Mouse (Mus musculus) myocyte (in vitro differentiated cells): ENCODE results near the gene Sec61b. TPM values are rescaled to one million over a fixed set of nuclear protein-coding genes. Genes with fewer than 3 reads are reported as not detected.

Source experiments
- H3K27me3 ChIP-seq: one replicate; pipeline ENCODE4 v1.6.1; 2011; ENCODE audit not compliant: control insufficient read depth, insufficient read depth, insufficient read length
- H3K36me3 ChIP-seq: one replicate; pipeline ENCODE4 v1.6.1; 2011; ENCODE audit not compliant: control insufficient read depth, insufficient read depth
- H3K4me2 ChIP-seq: one replicate; pipeline ENCODE4 v1.6.1; 2011; ENCODE audit warnings: low read depth, control low read depth
- H3K4me3 ChIP-seq: one replicate; pipeline ENCODE4 v1.5.1; 2011; ENCODE audit warnings: mild to moderate bottlenecking, control low read depth, moderate library complexity
- H3K79me2 ChIP-seq: one replicate; pipeline ENCODE4 v1.6.1; 2011; ENCODE audit not compliant: control insufficient read depth, insufficient read depth
- H3ac ChIP-seq: one replicate; pipeline ENCODE4 v1.6.1; 2011; ENCODE audit not compliant: control insufficient read depth, insufficient read length
- CEBPB ChIP-seq: IDR thresholded peaks from 2 replicates; pipeline ENCODE4 v1.6.1; 2011; ENCODE audit warnings: mild to moderate bottlenecking, moderate library complexity; ENCODE audit not compliant: poor library complexity, insufficient read depth, severe bottlenecking
- E2F4 ChIP-seq: IDR thresholded peaks from one replicate; pipeline ENCODE4 v1.6.1; 2011; ENCODE audit warnings: mild to moderate bottlenecking, control low read depth, moderate library complexity; ENCODE audit not compliant: insufficient read depth
- MAX ChIP-seq: IDR thresholded peaks from one replicate; pipeline ENCODE4 v1.6.1; 2011; ENCODE audit warnings: low read depth, mild to moderate bottlenecking, control low read depth
- MYOD1 ChIP-seq, 3 experiments: IDR thresholded peaks; one replicate each; pipeline ENCODE4 v1.6.1; 2011; ENCODE audit warnings: control low read depth in 2 of 3, low read depth in 2 of 3, mild to moderate bottlenecking in 2 of 3, moderate library complexity in 1 of 3; ENCODE audit not compliant: insufficient read length in 2 of 3, control insufficient read depth in 1 of 3
- MYOG ChIP-seq, 3 experiments: IDR thresholded peaks; one replicate each; pipeline ENCODE4 v1.6.1; 2011; ENCODE audit warnings: control low read depth in 2 of 3, low read depth in 2 of 3, mild to moderate bottlenecking in 2 of 3; ENCODE audit not compliant: insufficient read length in 2 of 3, control insufficient read depth in 1 of 3, insufficient read depth in 1 of 3
- POLR2A ChIP-seq: IDR thresholded peaks from one replicate; pipeline ENCODE4 v1.6.1; 2011; ENCODE audit warnings: low read depth, mild to moderate bottlenecking, control low read depth, moderate library complexity; ENCODE audit not compliant: insufficient read length
- POLR2AphosphoS2 ChIP-seq: IDR thresholded peaks from one replicate; pipeline ENCODE4 v1.6.1; 2011; ENCODE audit warnings: low read depth, control low read depth; ENCODE audit not compliant: insufficient read length
- REST ChIP-seq: IDR thresholded peaks from one replicate; pipeline ENCODE4 v1.6.1; 2011; ENCODE audit warnings: mild to moderate bottlenecking, control low read depth, moderate library complexity; ENCODE audit not compliant: insufficient read depth, insufficient read length
- SRF ChIP-seq: IDR thresholded peaks from one replicate; pipeline ENCODE4 v1.6.1; 2011; ENCODE audit warnings: low read depth; ENCODE audit not compliant: control insufficient read depth, insufficient read length
- TCF12 ChIP-seq: IDR thresholded peaks from one replicate; pipeline ENCODE4 v1.6.1; 2011; ENCODE audit warnings: mild to moderate bottlenecking, control low read depth; ENCODE audit not compliant: poor library complexity, insufficient read depth, severe bottlenecking
- TCF3 ChIP-seq: IDR thresholded peaks from one replicate; pipeline ENCODE4 v1.6.1; 2011; ENCODE audit warnings: low read depth, control low read depth; ENCODE audit not compliant: insufficient read length
- USF1 ChIP-seq: IDR thresholded peaks from one replicate; pipeline ENCODE4 v1.6.1; 2011; ENCODE audit warnings: low read depth, mild to moderate bottlenecking, control low read depth, moderate library complexity
- polyA plus RNA-seq: library from polyadenylated mRNA; unstranded; fragments of >200 nt; fragmentation: generic; extraction: Trizol; gene quantifications from one replicate; pipeline ENCODE4 v1.2.1, GENCODE M21; 2012; ENCODE audit warnings: missing spikeins

Sec61b gene
- polyA plus RNA-seq, result 237 TPM

GRCm38 (mm10) chr4:47473968-47474729 is at the start of gene Sec61b, which contains the start of gene Alg2:
Sec61b (plus strand) TSS chr4:47474658.
Alg2 (minus strand) TSS chr4:47474333.
- Histone ChIP-seq H3K79me2 (peaks cover 38% of the 10 kb centered on the region), H3K4me2 (peak within 1 kb of the TSS; percentile 95), H3K36me3 (peaks cover 30% of the 10 kb centered on the region), H3K4me3 (peak within 1 kb of the TSS; percentile 88), H3K27me3 (no peaks in the 10 kb centered on the region), H3ac (peak within 1 kb of the TSS; percentile 76)
- TF ChIP-seq CEBPB (no peak), USF1 (no peak), MAX (peak; percentile 99), REST (peak; percentile 15), POLR2AphosphoS2 (peak; percentile 89), TCF12 (no peak), MYOD1 (IDR thresholded peaks at IDR 0.05; ENCODE audit: control insufficient read depth in 1 of 3, insufficient read length in 2 of 3, low read depth in 2 of 3) (no peak), TCF3 (no peak), POLR2A (peak; percentile 69), MYOG (IDR thresholded peaks at IDR 0.05; ENCODE audit: control insufficient read depth in 1 of 3, insufficient read depth in 1 of 3, insufficient read length in 2 of 3, low read depth in 2 of 3) (no peak), E2F4 (no peak), SRF (peak; percentile 15)

- TF ChIP-seq TCF3, result no peak
- no peak for TF ChIP-seq TCF12
- no peak for TF ChIP-seq E2F4
- no peak for TF ChIP-seq MYOG (IDR thresholded peaks at IDR 0.05; ENCODE audit: control insufficient read depth in 1 of 3, insufficient read depth in 1 of 3, insufficient read length in 2 of 3, low read depth in 2 of 3)
- no peak for TF ChIP-seq CEBPB
- TF ChIP-seq MYOD1 (IDR thresholded peaks at IDR 0.05; ENCODE audit: control insufficient read depth in 1 of 3, insufficient read length in 2 of 3, low read depth in 2 of 3), result no peak
- no peak for TF ChIP-seq SRF
- no peak for TF ChIP-seq POLR2AphosphoS2
- no peak for TF ChIP-seq REST
- TF ChIP-seq MAX, result no peak
- TF ChIP-seq POLR2A, result no peak
- no peak for TF ChIP-seq USF1
- Histone ChIP-seq H3K79me2 (no peaks in the 10 kb centered on the region), H3K27me3 (peaks cover 14% of the 10 kb centered on the region), H3K4me2 (no peak overlapping the region), H3K4me3 (no peak overlapping the region), H3K36me3 (no peaks in the 10 kb centered on the region), H3ac (no peak overlapping the region)
Measured at GRCm38 (mm10) chr4:47425247-47425830, 49.1 kb upstream of the Sec61b start.

- H3ac ChIP-seq, result no peak overlapping the region
- H3K4me2 ChIP-seq, result no peak overlapping the region
- TF ChIP-seq MYOD1 (IDR thresholded peaks at IDR 0.05; ENCODE audit: control insufficient read depth in 1 of 3, insufficient read length in 2 of 3, low read depth in 2 of 3) (no peak), REST (no peak), CEBPB (no peak), POLR2AphosphoS2 (no peak), POLR2A (no peak), TCF3 (no peak), USF1 (no peak), TCF12 (no peak), MYOG (IDR thresholded peaks at IDR 0.05; ENCODE audit: control insufficient read depth in 1 of 3, insufficient read depth in 1 of 3, insufficient read length in 2 of 3, low read depth in 2 of 3) (no peak), E2F4 (no peak), MAX (no peak), SRF (no peak)
- no peaks in the 10 kb centered on the region for H3K36me3 ChIP-seq
- no peak overlapping the region for H3K4me3 ChIP-seq
- peaks cover 8% of the 10 kb centered on the region for H3K27me3 ChIP-seq
- H3K79me2 ChIP-seq, result no peaks in the 10 kb centered on the region
Measured at GRCm38 (mm10) chr4:47427606-47428005, 46.9 kb upstream of the Sec61b start.

- no peak for TF ChIP-seq TCF3
- no peak for TF ChIP-seq POLR2AphosphoS2
- TF ChIP-seq E2F4, result no peak
- no peak for TF ChIP-seq SRF
- no peak for TF ChIP-seq MYOG (IDR thresholded peaks at IDR 0.05; ENCODE audit: control insufficient read depth in 1 of 3, insufficient read depth in 1 of 3, insufficient read length in 2 of 3, low read depth in 2 of 3)
- TF ChIP-seq MAX, result no peak
- TF ChIP-seq TCF12, result no peak
- TF ChIP-seq REST, result no peak
- TF ChIP-seq POLR2A, result no peak
- no peak for TF ChIP-seq CEBPB
- TF ChIP-seq MYOD1 (IDR thresholded peaks at IDR 0.05; ENCODE audit: control insufficient read depth in 1 of 3, insufficient read length in 2 of 3, low read depth in 2 of 3), result no peak
- TF ChIP-seq USF1, result no peak
- no peaks in the 10 kb centered on the region for H3K36me3 ChIP-seq
- no peak overlapping the region for H3ac ChIP-seq
- peaks cover 14% of the 10 kb centered on the region for H3K27me3 ChIP-seq
- no peak overlapping the region for H3K4me2 ChIP-seq
- H3K4me3 ChIP-seq, result no peak overlapping the region
- no peaks in the 10 kb centered on the region for H3K79me2 ChIP-seq
Measured at GRCm38 (mm10) chr4:47430557-47430956, 43.9 kb upstream of the Sec61b start.
